Mouse (Mus musculus): ENCODE data around the gene Brat1. TPM values are rescaled to one million over a fixed set of nuclear protein-coding genes. Genes with fewer than 3 reads are reported as not detected.

Gene Brat1
- polyA plus RNA-seq, 1 experiment from 2014 or later: 22.0 TPM

DNA sequence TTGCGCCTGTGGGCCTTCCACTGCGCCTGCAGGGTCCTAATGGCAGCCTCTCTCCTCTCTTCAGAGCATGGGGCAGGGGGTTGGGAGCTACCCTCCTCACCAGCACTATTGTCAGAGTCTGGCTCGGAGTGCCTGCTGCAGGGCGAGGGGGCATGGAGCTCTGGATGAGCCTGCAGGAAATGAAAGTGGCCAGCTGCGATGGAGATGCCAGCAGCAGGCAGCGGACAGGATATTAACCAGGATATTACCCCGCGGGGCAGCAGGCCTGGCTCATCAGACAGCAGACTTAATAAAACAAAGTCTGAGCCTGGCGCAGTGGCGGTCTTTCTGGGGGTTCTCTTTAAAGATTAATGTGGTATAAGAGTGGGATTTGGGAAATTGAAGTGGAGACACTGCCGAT is 29.7 kb upstream of the Brat1 start:
- Histone ChIP-seq H3K9me3 (no peaks in the 10 kb centered on the region), H3K4me3 (no peak overlapping the region), H3K9ac (0 out of 2 replicates have a peak overlapping the region, but pooled peaks have one; percentile 22), H3K27me3 (no peaks in the 10 kb centered on the region), H3K27ac (no peak overlapping the region), H3K4me1 (no peaks in the 10 kb centered on the region), H3K36me3 (peaks cover 80% of the 10 kb centered on the region), H3K4me2 (no peak overlapping the region)
- WGBS: 85% methylated on average over 11 of the region's 11 CpGs
- no peak for ATAC-seq (ENCODE audit: insufficient number of reproducible peaks, insufficient read depth, low FRiP score, low TSS enrichment, low read depth)

DNA sequence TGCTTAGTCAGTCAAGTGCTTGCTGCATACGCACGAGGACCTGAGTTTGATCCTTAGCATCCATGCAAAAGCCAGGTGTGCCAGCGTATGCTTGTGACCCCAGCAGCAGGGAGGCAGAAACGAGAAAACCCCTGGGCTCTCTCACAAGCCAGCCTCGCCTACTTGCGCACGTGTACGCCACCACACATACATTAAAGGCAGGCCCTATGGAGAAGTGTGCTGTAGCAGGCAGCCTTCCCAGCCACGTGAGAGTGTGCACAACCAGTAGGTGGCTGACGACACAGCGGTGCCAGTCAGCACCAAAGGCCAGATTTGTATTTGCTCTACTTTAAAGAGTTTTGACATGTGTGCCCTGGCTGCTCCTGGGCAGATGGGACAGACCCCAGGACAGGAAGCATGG is 29.2 kb upstream of the Brat1 start:
- Histone ChIP-seq H3K27me3 (no peaks in the 10 kb centered on the region), H3K36me3 (peaks cover 79% of the 10 kb centered on the region), H3K4me1 (no peaks in the 10 kb centered on the region), H3K9me3 (no peaks in the 10 kb centered on the region), H3K4me3 (no peak overlapping the region), H3K27ac (no peak overlapping the region), H3K9ac (no peak overlapping the region), H3K4me2 (no peak overlapping the region)
- 87% methylated on average over 11 of the region's 11 CpGs for WGBS
- no peak for ATAC-seq (ENCODE audit: insufficient number of reproducible peaks, insufficient read depth, low FRiP score, low TSS enrichment, low read depth)

DNA sequence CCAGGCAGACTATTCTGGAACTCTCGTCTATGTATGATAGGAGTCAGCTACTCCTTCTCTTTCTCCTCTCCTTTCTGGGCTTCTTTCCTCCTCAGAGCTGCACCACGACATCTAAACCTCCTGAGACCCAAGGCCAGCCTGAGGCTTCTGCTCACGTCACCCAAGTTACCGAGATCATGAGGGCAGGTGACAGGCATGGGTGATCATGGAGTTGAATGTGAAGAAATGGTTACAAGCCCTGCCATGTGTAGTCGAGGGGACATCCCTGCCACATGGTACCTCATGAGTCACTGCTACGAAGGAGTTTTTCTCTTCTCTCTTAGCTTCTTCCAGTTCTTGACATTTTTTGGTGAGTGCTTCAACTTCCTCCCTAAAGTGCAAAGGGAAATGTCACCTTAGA is 27.7 kb upstream of the Brat1 start:
- ATAC-seq (ENCODE audit: insufficient number of reproducible peaks, insufficient read depth, low FRiP score, low TSS enrichment, low read depth): no peak
- peaks cover 74% of the 10 kb centered on the region for H3K36me3 ChIP-seq
- H3K27ac ChIP-seq: no peak overlapping the region
- H3K4me1 ChIP-seq: no peaks in the 10 kb centered on the region
- H3K4me3 ChIP-seq: no peak overlapping the region
- no peaks in the 10 kb centered on the region for H3K27me3 ChIP-seq
- no peak overlapping the region for H3K9ac ChIP-seq
- H3K4me2 ChIP-seq: no peak overlapping the region
- 92% methylated on average over 6 of the region's 6 CpGs for WGBS
- no peaks in the 10 kb centered on the region for H3K9me3 ChIP-seq

DNA sequence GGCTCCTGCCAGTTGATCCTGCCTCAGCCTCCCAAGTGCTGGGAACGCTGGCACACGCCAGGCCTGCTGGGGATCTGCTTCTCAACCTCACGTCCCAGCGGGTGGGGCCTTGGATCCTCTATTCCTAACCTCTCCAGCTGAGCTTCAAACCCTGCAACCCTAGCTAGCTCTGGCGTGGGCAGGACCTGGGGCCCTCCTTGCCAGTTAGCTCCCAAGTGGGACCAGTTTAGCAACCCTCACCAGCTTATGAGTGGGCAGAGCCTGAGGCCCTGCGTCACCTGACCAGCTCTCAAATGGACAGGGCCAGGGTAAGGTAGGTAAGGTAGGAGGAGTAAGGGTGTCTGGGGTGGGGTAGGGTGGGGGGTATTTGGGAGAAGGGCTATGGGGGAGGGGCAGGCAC is 24.8 kb upstream of the Brat1 start:
- Histone ChIP-seq H3K36me3 (peaks cover 64% of the 10 kb centered on the region), H3K4me3 (no peak overlapping the region), H3K27me3 (no peaks in the 10 kb centered on the region), H3K4me2 (no peak overlapping the region), H3K9ac (no peak overlapping the region), H3K9me3 (no peaks in the 10 kb centered on the region), H3K4me1 (0 out of 2 replicates have a peak, but pooled peaks cover 3% of the 10 kb centered on the region), H3K27ac (no peak overlapping the region)
- WGBS: 85% methylated on average over 6 of the region's 6 CpGs
- ATAC-seq (ENCODE audit: insufficient number of reproducible peaks, insufficient read depth, low FRiP score, low TSS enrichment, low read depth): no peak; the same call in 1 of the 2 replicates

DNA sequence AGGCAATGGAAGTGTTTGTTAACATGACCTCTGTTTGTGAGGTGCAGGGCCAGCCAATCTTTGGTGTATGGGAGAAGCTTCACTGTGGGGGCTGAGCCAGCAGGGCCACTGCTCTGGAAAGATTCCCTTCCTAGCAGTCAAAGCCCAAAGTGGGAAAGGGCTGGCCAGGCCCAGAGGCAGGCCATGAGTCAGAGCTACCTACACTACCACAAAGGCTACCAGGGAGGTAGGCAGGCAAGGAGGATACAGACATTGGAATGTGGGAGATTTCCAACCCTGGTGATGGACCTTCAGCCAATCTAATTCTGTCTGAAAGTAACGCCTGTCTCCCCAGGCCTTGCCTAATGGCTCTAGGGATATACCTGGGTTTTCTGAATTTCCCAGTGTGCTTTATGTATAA is 23.9 kb upstream of the Brat1 start:
- WGBS: 100% methylated on average over 1 of the region's 1 CpGs
- no peak overlapping the region for H3K27ac ChIP-seq
- 0 out of 2 replicates have a peak, but pooled peaks cover 3% of the 10 kb centered on the region for H3K4me1 ChIP-seq
- peaks cover 61% of the 10 kb centered on the region for H3K36me3 ChIP-seq
- ATAC-seq (ENCODE audit: insufficient number of reproducible peaks, insufficient read depth, low FRiP score, low TSS enrichment, low read depth): no peak
- no peaks in the 10 kb centered on the region for H3K9me3 ChIP-seq
- no peak overlapping the region for H3K4me2 ChIP-seq
- H3K9ac ChIP-seq: no peak overlapping the region
- H3K4me3 ChIP-seq: no peak overlapping the region
- no peaks in the 10 kb centered on the region for H3K27me3 ChIP-seq

DNA sequence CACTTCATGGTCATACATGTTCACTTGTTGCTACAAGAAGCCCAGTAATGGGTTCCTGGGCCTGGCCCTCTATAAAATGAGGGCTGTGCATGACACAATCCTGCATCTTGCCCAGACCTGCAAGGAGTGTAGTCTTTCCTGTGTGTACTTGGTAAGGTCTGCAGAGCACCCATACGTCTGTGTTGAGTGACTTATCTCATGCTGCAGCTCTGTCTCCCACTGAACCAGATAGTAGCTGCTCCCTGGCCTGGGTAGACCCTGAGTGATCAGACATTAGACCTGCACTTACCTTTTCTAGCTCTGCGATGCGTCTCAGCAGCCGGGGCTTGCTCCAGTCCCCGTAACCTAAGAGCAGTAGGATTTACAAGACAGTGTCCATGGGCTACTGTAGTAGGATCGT is 22.7 kb upstream of the Brat1 start:
- ATAC-seq (ENCODE audit: insufficient number of reproducible peaks, insufficient read depth, low FRiP score, low TSS enrichment, low read depth): no peak
- Histone ChIP-seq H3K9ac (no peak overlapping the region), H3K27me3 (no peaks in the 10 kb centered on the region), H3K4me3 (no peak overlapping the region), H3K4me1 (0 out of 2 replicates have a peak, but pooled peaks cover 3% of the 10 kb centered on the region), H3K4me2 (no peak overlapping the region), H3K9me3 (no peaks in the 10 kb centered on the region), H3K36me3 (peaks cover 60% of the 10 kb centered on the region), H3K27ac (no peak overlapping the region)
- WGBS: 93% methylated on average over 6 of the region's 6 CpGs

DNA sequence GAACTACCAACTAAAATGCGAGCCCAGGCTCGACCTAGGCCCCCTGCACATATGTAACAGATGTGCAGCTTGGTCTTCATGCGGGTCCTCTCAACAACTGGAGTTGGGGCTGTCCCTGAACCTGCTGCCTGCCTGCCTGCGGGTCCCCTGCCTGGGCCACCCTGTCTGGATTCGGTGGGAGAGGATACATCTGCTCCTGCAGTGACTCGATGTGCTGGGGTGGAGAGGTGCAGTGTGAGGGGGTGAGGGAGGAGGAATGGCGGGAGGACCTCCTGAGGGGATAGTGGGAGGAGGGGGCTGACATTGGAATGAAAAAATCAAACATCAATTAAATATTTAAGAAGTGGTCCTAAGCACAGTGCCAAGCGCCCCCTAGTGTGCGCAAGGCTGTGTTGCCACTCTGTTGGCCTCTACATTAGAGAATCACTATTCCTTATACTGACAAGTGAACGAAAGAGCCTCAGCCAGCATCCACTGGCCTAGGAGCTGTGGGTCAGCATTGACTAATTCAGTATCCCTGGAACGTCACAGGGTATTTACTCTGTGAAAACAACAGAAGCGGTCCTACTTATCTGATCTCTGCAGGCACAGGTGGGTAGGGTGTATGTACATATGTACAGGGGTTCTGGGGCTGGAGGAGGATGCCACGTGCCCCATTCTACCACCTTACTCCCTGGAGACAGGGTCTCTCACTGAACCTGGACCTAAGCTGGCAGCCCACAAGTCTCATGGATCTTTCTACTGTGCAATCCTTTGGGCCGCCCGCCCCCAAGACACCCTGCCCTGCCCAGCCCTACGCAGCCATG is 20.3 kb upstream of the Brat1 start:
- Histone ChIP-seq H3K4me2 (no peak overlapping the region), H3K4me1 (0 out of 2 replicates have a peak, but pooled peaks cover 3% of the 10 kb centered on the region), H3K9me3 (no peaks in the 10 kb centered on the region), H3K9ac (0 out of 2 replicates have a peak overlapping the region, but pooled peaks have one; percentile 2), H3K27me3 (no peaks in the 10 kb centered on the region), H3K4me3 (no peak overlapping the region), H3K36me3 (peaks cover 70% of the 10 kb centered on the region), H3K27ac (no peak overlapping the region)
- WGBS: 56% methylated on average over 16 of the region's 16 CpGs
- ATAC-seq (ENCODE audit: insufficient number of reproducible peaks, insufficient read depth, low FRiP score, low TSS enrichment, low read depth): no peak

DNA sequence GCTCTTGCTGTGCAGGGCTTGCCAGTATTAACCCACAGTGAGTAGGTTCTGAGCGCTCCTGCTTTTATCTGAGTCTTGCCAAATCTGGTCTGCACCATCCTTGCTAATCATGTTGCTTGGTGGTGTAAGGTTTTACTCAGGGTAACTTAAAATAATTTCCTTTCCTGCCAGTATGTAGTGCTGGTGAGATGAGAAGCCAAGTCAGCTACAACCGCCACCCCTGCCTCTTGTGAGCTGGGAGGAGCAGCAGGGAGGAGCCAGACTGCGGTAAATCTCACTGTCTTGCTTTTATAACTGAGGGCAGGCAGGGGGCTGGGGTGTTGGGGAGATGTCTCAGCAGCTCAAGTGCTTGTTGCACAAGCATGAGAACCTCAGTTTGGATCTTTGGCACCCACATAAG is 16.4 kb upstream of the Brat1 start:
- Histone ChIP-seq H3K9ac (no peak overlapping the region), H3K27ac (no peak overlapping the region), H3K27me3 (no peaks in the 10 kb centered on the region), H3K9me3 (no peaks in the 10 kb centered on the region), H3K4me1 (peaks cover 12% of the 10 kb centered on the region), H3K36me3 (peaks cover 79% of the 10 kb centered on the region), H3K4me3 (no peak overlapping the region), H3K4me2 (no peak overlapping the region)
- ATAC-seq (ENCODE audit: insufficient number of reproducible peaks, insufficient read depth, low FRiP score, low TSS enrichment, low read depth): no peak
- WGBS: 80% methylated on average over 3 of the region's 3 CpGs

DNA sequence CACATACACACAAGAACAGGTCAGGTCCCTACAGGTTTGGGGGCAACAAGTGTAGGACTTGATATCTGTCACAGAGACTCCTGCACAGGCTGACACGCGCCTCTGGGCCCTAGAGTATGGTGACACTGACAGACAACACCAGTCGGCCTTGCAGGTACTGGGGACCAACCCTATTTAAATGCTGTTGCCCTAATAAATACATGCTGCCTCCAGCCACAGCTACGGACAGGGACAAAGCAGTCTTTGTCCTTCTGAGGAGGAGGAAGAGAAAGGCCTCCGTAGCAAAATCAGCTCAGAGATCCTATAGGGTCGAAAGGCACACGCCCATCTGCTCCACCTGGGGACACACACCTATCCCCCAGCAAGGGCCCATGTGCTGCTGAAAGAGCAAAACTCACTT is 8.8 kb upstream of the Brat1 start:
- Histone ChIP-seq H3K9ac (no peak overlapping the region), H3K9me3 (no peaks in the 10 kb centered on the region), H3K4me1 (peaks cover 16% of the 10 kb centered on the region), H3K4me2 (no peak overlapping the region), H3K4me3 (no peak overlapping the region), H3K27ac (no peak overlapping the region), H3K27me3 (no peaks in the 10 kb centered on the region), H3K36me3 (peaks cover 68% of the 10 kb centered on the region)
- WGBS: 56% methylated on average over 7 of the region's 7 CpGs
- ATAC-seq (ENCODE audit: insufficient number of reproducible peaks, insufficient read depth, low FRiP score, low TSS enrichment, low read depth): no peak

DNA sequence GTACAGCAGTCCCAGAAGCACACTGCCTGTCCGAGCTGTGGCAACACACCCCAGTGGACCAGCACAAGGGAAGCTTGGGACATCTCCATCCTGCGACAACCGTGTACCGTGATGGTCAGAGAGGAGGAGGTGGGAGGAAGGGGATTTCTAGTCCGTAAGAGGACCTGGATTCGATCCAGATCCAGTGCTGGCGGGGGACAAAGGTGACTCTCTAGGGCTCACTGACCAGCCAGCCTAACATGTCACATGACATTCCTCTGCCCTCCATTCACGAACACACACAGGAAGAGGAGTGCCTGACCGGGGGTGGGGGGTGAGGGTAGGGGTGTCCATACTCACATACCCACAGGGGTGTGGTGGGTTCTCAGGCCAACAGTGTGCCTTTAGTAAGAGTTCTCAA is 5.0 kb upstream of the Brat1 start:
- WGBS: 80% methylated on average over 9 of the region's 9 CpGs
- no peak overlapping the region for H3K9ac ChIP-seq
- H3K9me3 ChIP-seq: no peaks in the 10 kb centered on the region
- H3K36me3 ChIP-seq: peaks cover 37% of the 10 kb centered on the region
- H3K27ac ChIP-seq: no peak overlapping the region
- no peak overlapping the region for H3K4me2 ChIP-seq
- no peak for ATAC-seq (ENCODE audit: insufficient number of reproducible peaks, insufficient read depth, low FRiP score, low TSS enrichment, low read depth)
- H3K4me3 ChIP-seq: no peak overlapping the region
- H3K4me1 ChIP-seq: peaks cover 24% of the 10 kb centered on the region
- no peaks in the 10 kb centered on the region for H3K27me3 ChIP-seq

DNA sequence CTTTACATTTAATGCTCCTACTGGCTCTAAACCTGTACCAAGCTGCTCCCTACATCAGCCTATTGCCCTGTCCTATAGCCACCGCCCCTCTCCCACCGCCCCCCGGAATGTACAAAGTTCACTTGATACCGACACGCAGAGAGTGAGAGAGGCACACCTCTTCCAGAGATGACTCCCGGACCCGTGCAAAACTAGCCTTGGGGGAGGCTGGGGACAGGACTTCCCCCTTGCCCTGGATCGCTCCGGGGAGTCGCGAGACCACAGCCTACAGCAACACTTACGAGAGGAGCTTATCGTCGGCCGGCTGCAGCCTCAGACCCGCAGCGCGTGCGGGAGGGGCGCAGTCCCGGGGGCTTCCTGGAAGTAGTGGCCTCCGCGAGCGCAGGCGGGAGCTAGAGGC is 3.1 kb upstream of the Brat1 start:
- Histone ChIP-seq H3K9me3 (no peaks in the 10 kb centered on the region), H3K36me3 (peaks cover 24% of the 10 kb centered on the region), H3K9ac (peak overlapping the region; percentile 90), H3K4me1 (peaks cover 32% of the 10 kb centered on the region), H3K27ac (peak overlapping the region; percentile 92), H3K4me3 (peak overlapping the region; percentile 78), H3K27me3 (no peaks in the 10 kb centered on the region), H3K4me2 (peak overlapping the region; percentile 78)
- WGBS: under 1% methylated on average over 25 of the region's 25 CpGs
- ATAC-seq (ENCODE audit: insufficient number of reproducible peaks, insufficient read depth, low FRiP score, low TSS enrichment, low read depth): 0 out of 2 replicates have a peak, but pooled peaks have one; percentile 2

DNA sequence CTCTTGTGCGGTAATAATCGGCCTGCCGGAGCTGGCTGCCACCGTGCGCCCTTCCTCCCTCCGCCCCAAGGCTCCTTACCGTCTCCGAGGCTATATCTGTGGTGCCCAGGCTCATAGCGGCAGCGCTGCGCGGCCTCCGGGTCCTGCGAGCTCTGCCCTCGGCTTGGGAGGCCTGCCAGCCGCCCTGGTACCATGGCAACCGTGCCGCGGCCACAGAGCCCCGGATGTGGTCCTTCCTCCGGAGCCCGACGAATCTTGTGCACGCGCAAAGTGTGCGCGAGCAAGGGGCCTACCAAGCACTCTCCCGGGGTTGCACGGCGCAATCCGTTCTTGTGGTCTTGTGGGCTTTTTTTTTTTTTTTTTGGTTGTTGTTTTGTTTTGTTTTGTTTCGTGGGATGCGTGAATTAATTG is 2.7 kb upstream of the Brat1 start, which contains the start of gene Iqce:
Gene Iqce, minus strand, starts transcription at position 276 of the 411 bp plus-strand sequence.
- Histone ChIP-seq H3K4me1 (peaks cover 32% of the 10 kb centered on the region), H3K4me2 (peak within 1 kb of the TSS; percentile 78), H3K4me3 (peak within 1 kb of the TSS; percentile 78), H3K9me3 (no peaks in the 10 kb centered on the region), H3K27ac (peak within 1 kb of the TSS; percentile 92), H3K27me3 (no peaks in the 10 kb centered on the region), H3K36me3 (peaks cover 21% of the 10 kb centered on the region), H3K9ac (peak within 1 kb of the TSS; percentile 90)
- peak; percentile 59; the same call in 1 of the 2 replicates for ATAC-seq (ENCODE audit: insufficient number of reproducible peaks, insufficient read depth, low FRiP score, low TSS enrichment, low read depth)
- WGBS: under 1% methylated on average over 33 of the region's 33 CpGs

All from embryonic facial prominence, embryonic 13.5 days (tissue).